Mouse (Mus musculus) embryonic fibroblast, embryonic 13.5 days (primary cell): ENCODE measurements around the gene Lamc2. TPM values are rescaled to one million over a fixed set of nuclear protein-coding genes. Genes with fewer than 3 reads are reported as not detected.

Experiments used
- H3K27ac ChIP-seq: 2 replicates; pipeline ENCODE4 v1.5.1; 2012; ENCODE audit warnings: low read length, control low read depth, inconsistent platforms; ENCODE audit not compliant: insufficient read depth
- H3K4me1 ChIP-seq: 2 replicates; pipeline ENCODE4 v1.6.1; 2011; ENCODE audit warnings: low read length; ENCODE audit not compliant: control insufficient read depth, insufficient read depth
- H3K4me3 ChIP-seq: 2 replicates; pipeline ENCODE4 v1.5.1; 2011; ENCODE audit warnings: mild to moderate bottlenecking, control low read depth, low read length; ENCODE audit not compliant: insufficient read depth
- CTCF ChIP-seq: IDR thresholded peaks from 2 replicates; pipeline ENCODE4 v1.5.1; 2011; ENCODE audit warnings: mild to moderate bottlenecking, control low read depth, low read length, moderate library complexity, borderline replicate concordance; ENCODE audit not compliant: insufficient read depth
- POLR2A ChIP-seq: IDR thresholded peaks from 2 replicates; pipeline ENCODE4 v1.6.1; 2011; ENCODE audit warnings: low read depth, mild to moderate bottlenecking, control low read depth, low read length, moderate library complexity
- polyA plus RNA-seq: library from polyadenylated mRNA; stranded (reverse); fragments of >200 nt; gene quantifications from 2 replicates; pipeline ENCODE4 v1.2.4, GENCODE M21; 2011; ENCODE audit warnings: low read depth; ENCODE audit not compliant: missing spikeins, insufficient read length

The Lamc2 gene
- polyA plus RNA-seq, 1 experiment: 3.3 TPM

DNA sequence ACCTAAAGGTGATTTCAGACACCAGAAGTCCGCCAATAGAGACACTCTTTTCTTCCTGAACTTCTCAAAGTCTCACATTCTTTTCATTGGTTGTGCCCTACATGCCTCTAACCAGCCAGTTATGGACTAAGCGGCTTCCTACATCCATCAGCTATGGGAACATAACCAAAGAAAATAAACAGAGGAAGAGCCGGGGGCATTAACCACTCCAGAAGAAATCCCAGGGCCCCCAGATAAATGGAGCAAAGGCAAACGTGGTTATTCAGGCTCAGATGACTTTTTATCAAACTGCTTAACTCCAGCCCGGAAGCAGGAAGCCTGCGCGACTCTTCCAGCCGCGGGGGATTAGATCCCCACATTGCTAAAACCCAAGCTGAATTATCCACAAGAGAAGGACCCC lies 85.3 kb downstream of the Lamc2 start:
- H3K27ac ChIP-seq: peak overlapping the region; percentile 35; the same call in 1 of the 2 replicates
- H3K4me1 ChIP-seq: peaks cover 9% of the 10 kb centered on the region
- TF ChIP-seq POLR2A (no peak), CTCF (no peak)
- H3K4me3 ChIP-seq: no peak overlapping the region

DNA sequence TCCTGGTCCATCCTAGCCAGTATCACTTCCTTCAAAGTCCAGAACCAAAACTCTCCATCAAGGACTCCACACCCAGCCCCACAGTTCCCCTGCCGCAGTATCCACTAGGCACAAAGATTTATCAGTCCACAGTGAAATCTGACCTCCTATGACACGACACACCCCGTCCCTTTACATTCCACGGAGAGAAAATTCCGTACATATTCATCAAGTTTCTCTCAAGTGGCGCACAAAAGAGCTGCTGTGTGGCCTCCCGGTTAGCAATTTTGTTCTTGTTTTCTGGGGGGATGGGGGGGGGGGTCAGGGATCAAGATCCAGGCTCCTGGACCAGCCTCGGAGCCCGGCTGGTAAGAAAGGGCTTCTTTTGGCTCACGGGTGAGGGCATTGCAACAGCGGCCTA lies 87.7 kb downstream of the Lamc2 start:
- TF ChIP-seq POLR2A: no peak
- TF ChIP-seq CTCF: no peak
- Histone ChIP-seq H3K27ac (no peak overlapping the region), H3K4me3 (no peak overlapping the region), H3K4me1 (peaks cover 9% of the 10 kb centered on the region)

DNA sequence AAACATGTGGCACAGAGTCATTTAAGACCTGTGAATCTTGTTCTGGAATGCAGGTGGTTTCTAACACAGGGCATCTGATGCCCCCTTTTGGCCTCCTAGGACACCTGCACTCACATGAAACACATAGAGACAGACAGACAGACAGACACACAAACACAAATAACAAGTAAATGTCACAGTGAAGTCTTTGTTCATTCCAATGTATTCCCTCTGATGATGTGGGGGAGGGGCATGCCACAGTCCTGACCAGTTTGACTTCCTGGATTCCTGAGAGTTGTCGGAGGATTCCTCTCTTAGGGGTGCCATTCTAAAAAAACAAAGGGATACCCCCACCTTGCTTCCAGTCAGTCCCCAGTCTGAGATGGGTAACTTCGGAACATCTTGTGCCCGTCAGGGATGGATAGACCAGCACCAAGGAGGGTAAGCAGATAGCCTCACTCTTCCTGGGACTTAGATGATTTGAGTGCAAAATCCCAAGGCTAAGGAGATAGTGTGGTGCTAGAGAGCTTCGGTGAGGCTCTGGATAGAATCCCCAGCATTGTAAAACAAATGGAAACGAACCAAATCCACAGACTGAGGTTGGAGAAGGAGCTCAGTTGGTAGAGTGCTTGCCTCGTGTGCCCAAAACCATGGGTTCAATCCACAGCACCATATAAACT lies 89.1 kb downstream of the Lamc2 start:
- H3K4me1 ChIP-seq: peaks cover 10% of the 10 kb centered on the region
- H3K4me3 ChIP-seq: no peak overlapping the region
- no peak for TF ChIP-seq CTCF
- TF ChIP-seq POLR2A: no peak
- no peak overlapping the region for H3K27ac ChIP-seq

DNA sequence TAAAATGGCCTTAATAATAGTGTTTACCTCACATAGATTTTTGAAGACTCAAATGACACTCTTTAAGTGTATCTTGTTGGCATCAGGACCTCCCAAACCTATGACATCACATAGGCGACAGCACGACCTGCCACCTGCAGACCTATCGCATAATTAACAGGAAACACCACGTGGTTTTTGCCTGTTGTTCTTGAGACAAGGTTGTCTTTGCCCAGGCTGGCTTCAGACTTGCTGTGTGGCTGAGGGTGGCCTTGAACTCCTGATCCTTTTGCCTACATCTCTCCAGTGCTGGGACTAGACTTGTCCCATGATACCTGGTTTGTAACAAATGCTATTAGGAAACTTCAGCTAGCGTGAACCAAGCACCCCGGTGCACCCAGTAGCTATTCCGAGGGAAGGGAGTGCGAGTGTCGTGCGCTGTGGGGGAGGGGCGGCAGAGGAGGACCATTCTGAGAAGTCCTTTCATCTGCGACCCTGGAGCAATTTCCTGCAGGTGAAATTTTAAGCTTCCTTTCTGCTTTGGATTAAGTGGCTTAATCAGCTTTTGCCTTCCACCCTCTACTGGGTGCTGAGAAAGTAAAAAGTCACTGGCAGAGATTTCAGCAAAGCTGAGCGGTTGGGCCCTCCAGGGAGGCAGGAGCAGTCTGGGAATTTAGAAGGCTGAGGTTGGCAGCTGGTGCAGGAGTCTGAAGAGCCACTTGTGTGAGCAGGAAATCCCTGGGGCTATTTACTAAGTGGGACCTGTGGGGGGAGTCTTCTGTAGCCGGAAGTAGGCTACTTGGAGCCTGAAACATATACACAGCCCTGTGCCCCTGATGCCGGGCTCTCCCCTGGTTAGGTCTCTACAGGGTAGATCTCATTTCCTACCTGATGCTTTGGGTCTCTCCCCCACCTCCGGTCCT lies 90.2 kb downstream of the Lamc2 start:
- no peak overlapping the region for H3K27ac ChIP-seq
- H3K4me3 ChIP-seq: no peak overlapping the region
- TF ChIP-seq CTCF: no peak
- TF ChIP-seq POLR2A: no peak
- H3K4me1 ChIP-seq: peaks cover 10% of the 10 kb centered on the region

DNA sequence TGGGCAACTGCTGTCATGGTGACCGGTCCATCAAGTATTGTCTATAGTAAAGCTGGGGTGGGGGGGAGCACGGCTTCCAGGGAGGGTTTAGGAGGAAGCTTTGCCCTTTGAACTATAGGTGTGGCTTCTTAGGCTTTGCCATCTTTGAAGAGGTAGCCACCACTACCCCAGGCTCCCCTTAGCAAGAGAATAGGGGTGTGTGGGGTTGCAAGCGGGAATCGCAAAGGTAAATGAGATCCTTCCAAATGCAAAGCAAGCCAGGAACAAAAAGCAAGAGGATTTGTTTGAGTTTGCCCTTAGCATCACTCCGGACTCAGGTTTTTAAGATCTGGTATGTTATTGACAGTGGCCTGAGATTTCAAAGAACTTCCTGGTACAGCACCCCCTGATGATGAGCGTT lies 90.9 kb downstream of the Lamc2 start:
- no peak overlapping the region for H3K27ac ChIP-seq

DNA sequence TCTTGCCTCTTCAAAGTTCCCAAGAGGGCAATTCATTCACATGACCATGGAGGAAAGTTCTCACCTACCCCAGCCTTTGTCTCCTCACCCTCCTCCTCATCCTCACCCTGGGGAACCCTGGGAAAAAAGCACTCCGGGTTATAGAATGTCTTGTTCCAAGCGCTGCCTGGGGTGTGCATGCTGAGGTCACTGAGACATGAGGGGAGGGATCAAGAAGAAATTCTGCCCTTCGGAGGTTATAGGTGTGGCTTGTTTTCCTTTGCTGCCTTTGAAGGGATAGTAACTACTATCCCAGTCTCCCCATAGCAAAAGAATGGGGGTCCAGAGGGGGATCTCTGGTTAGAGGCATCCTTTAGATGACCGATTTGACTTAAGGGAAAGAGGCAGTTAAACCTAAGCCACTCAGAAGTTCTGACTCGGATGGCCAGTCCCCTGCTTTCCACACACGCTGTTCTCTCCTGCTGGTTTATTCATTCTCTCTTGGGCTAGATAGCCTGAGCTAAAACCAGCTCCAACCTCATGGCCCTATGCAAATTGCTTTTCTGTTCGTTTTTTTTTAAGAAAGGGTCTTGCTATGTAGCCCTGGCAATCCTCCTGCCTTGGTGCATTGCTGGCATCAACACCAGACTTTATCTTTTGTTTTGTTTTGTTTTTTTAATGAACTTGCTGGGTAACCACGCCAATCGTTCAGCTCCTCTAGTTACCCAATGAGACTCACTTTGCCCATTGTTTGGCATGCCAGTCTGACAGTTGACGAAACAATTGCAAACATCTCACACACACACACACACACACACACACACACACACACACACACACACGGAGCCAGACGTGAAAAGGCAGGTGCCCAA lies 91.8 kb downstream of the Lamc2 start:
- Histone ChIP-seq H3K27ac (no peak overlapping the region), H3K4me3 (no peak overlapping the region), H3K4me1 (peaks cover 10% of the 10 kb centered on the region)
- no peak for TF ChIP-seq CTCF
- TF ChIP-seq POLR2A: no peak

More for the DNA sequence above, 90.9 kb downstream of the Lamc2 start:
- TF ChIP-seq CTCF (no peak), POLR2A (no peak)
- peaks cover 10% of the 10 kb centered on the region for H3K4me1 ChIP-seq
- no peak overlapping the region for H3K4me3 ChIP-seq

DNA sequence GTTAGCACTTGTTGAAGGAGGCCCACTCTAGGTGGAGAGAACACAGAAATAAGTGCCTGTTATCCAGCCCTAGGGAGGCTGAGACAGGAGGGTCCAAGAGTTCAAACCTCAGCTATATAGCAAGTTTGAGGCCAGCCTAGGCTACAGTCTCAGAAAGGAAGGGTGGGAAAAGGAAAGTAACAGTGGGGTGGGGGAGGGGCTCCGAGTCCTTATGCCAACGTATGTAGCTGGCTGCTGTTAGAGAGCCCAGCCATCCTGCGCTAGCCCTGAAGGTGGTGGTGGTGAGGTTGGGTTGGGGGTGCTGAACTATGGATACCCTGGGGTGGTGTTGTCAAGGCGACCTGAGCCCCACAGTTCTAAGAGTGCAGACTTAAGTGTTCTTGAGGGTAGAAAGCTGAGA lies 92.7 kb downstream of the Lamc2 start:
- peaks cover 10% of the 10 kb centered on the region for H3K4me1 ChIP-seq
- no peak overlapping the region for H3K27ac ChIP-seq
- TF ChIP-seq CTCF (no peak), POLR2A (no peak)
- H3K4me3 ChIP-seq: no peak overlapping the region

DNA sequence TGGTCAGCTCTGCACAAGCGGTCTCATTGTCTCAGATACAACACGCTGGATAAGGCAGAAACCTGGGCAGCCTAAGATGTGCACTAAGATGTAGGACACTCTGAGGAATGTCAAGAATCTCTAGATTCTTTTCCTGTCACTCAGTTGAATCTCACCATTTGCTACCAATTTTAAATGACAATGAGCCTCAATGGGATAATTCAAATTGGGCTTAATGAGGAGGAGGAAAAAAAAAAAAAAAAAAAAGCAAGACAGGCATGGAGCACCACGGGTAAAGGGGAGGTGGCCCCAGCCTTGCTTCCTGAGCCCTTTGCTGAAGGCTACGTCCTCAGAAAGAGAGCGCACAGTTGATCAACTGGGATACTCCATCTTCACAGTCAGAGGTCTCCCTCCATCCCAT lies 93.1 kb downstream of the Lamc2 start:
- Histone ChIP-seq H3K27ac (no peak overlapping the region), H3K4me1 (peaks cover 6% of the 10 kb centered on the region)
- TF ChIP-seq CTCF: no peak
- TF ChIP-seq POLR2A: no peak

DNA sequence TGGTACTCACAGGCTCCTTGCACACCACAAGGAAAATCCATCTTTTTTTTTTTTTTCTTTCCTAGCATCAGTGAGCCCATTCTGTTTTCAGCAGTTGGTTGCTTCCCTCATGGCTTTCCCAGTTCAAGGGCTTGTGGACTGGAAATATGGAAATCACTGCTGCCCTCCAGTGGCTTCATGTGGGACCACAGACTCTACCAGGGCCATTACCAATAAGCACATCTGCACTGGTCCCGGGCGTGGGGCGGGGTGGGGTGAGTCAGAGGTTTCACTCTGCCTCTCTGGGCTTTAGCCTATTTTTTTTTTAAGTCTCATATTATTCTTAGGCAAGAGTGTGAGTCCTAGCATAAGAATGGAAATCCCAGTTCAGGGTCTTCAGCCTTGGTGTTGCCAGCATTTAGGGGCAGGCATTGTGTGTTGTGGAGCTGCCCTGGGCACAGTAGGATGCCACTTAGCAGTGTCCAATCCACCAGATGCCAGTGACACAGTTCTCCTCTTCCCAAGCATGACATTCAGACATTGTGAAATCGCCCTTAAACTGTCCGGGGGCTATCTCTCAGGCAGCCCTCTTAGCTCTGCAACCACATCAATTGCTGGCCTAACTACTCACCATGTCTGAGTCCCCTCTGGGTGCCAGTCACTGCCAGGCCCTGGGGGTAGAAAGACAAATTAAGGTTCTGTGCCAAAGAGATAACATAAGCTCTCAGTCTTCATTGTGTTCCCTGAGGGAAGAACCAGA lies 93.8 kb downstream of the Lamc2 start:
- Histone ChIP-seq H3K27ac (peak overlapping the region; percentile 28), H3K4me1 (peaks cover 4% of the 10 kb centered on the region; the same call in 1 of the 2 replicates), H3K4me3 (no peak overlapping the region)
- peak; percentile 38; the same call in 1 of the 2 replicates for TF ChIP-seq CTCF
- TF ChIP-seq POLR2A: no peak

More for the DNA sequence above, 93.1 kb downstream of the Lamc2 start:
- no peak overlapping the region for H3K4me3 ChIP-seq
